Mouse (Mus musculus) cerebellum, adult 11-12 months (tissue): Measurements from ENCODE around the gene Slc17a1.

Source experiments
- DNase-seq: peaks from one replicate; pipeline ENCODE4 v3.0.0; 2022

The Slc17a1 gene

GRCm38 (mm10) chr13:23867405-23867804, at the start of gene Slc17a1:
Gene Slc17a1, plus strand, starts transcription at chr13:23867750.
- no peak for DNase-seq

- no peak for DNase-seq
Measured at GRCm38 (mm10) chr13:23820179-23820940, 47.2 kb upstream of the Slc17a1 start.

DNA sequence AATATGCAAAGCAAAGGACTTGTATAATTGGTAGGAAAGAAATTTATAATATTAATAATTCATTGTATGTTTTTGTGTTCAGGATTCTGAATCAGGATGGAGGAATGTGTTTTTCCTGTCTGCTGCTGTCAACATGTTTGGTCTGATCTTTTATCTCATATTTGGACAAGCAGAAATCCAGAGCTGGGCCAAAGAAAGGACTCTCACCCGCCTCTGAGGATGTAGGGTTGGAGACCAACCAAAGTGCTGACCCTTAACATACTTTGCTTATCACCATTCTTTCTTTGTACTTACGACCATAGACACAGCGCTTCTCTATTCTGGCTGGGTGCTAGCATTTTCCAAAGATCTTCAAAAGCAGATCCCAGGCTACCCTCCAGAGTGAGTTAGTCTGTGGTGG, 45.3 kb upstream of the Slc17a1 start:
- no peak for DNase-seq

GRCm38 (mm10) chr13:23826606-23827005, 40.9 kb upstream of the Slc17a1 start:
- DNase-seq, result no peak

DNA sequence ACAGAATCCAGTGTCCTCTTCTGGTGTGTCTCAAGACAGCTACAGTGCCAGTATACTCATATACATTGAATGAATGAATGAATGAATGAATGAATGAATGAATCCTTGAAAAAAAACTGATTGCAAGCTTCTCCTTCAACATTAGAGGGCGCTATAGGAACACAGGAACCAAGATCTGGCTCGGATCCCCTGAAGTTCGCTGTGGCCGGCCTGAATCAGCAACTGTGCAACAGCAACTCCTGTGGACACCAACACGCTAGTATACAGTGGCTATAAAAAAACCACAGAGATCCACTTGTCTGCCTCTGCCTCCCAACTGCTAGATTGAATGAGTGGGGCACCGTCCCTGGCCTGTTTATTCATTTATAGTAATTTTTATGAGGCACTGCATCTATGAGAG, 34.5 kb upstream of the Slc17a1 start:
- no peak for DNase-seq

GRCm38 (mm10) chr13:23834836-23835235, 32.7 kb upstream of the Slc17a1 start:
- no peak for DNase-seq

DNA sequence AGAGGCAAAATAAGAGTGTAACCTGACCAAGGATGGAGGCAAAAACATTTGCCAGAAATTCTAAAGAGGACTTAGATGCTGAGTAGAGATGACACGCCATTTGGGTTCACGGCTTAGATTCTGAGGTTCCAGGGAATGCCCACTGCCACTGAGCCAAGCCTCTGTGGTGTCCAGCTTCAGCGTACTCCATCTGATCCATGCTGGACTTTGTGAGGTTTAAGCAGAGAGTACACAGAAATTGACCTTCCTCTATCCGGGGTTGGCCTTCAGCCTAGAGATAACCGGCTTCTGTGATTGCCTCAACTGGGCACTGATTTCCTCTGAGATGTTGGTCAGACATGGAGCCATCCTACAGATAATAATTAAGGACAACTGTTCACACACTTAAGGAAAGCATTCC, 30.9 kb upstream of the Slc17a1 start:
- no peak for DNase-seq

DNA sequence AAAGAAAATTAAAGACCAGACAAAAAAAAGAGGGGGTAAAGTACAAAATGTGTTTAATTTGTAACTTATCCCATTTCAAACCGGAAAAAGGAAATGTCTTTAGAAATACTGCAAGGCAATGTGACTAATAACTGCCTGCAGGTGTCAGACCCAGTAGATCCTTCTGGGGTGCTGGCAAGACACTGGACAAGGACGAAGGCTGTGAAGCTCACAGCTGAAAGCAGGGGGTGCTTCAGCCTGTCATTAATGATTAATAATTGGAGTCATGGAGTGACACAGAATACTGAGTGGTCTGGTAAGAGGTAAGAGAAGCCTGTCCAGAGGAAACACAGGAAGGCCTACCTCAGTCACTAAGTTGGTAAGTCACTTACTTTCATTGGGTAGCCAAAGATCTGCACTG, 28.2 kb upstream of the Slc17a1 start, which contains the start of gene Slc17a3:
TSS of gene Slc17a3 (plus strand) at position 127 of the 400 bp plus-strand sequence.
- DNase-seq, result no peak

DNA sequence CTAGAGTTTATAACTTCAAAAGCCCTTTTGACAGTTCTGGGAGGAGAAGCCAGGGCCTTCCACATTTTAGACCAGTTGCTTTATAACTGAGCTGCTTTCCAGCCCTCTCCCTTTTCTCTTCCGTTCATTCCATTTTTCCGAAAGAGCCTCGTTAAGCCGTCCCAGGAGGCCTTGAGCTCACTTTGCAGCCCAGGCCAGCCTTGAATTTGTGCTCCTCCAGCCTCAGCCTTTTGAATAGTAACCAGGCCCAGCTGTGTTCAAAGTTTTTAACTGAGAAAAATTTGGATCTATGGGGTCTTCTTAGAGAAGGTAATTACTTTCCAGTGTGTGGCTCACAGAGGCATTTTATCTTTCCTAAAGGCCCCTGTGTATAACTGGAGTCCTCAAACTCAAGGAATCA, 21.7 kb upstream of the Slc17a1 start:
- no peak for DNase-seq

GRCm38 (mm10) chr13:23849299-23849698, 18.3 kb upstream of the Slc17a1 start:
- no peak for DNase-seq

DNA sequence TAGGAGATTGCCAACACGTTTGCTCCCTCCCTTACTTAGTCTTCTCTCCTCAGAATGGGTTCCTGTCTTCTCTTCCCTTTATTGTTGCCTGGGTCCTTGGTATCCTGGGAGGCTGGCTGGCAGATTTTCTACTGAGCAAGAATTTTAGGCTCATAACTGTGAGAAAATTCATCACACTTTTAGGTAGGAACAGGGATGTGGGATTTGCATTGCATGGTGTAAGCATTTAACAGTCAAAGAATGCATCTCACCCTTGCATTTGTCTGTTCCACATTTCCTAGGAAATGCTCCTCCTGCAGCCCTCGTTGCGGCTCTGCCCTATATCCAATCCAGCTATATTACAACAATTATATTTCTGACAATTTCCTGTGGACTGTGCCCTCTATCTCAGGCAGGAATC, 11.1 kb upstream of the Slc17a1 start:
- DNase-seq, result no peak

GRCm38 (mm10) chr13:23861815-23862214, 5.7 kb upstream of the Slc17a1 start:
- no peak for DNase-seq

- no peak for DNase-seq
Measured at GRCm38 (mm10) chr13:23864711-23865110, 2.8 kb upstream of the Slc17a1 start.

DNA sequence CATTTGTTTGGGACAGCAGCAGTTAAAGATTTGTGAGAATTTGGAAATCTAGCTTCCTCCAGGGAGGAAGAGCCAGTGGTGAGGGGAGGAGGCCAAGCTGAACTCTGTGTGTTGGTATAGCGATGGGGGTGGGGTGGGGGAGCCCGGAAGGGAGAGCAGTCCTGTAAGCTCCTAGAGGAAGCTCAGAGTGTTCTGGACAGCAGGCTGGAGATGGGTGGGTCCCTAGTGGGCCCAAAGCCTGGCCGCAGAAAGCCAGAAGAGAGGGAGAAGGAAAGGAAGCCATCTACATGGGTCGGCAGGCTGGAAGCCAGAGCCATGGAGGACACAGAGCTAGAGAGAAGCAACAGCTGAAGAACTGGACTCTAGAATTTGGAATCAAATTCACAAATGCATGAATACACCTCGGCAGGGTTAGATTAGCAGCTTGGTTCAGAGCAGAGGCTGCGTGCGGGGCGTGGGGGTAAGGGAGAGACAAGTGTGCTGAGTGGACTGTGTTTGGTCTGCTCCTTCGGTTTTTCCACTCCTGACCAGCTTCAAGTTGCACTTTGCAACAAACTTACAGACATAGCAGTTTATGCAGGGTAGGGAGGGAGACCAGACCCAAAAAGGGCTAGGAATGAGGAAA, 1.4 kb upstream of the Slc17a1 start:
- DNase-seq, result no peak

GRCm38 (mm10) chr13:23867000-23867399, 550 bp upstream of the Slc17a1 start:
- no peak for DNase-seq

GRCm38 (mm10) chr13:23868790-23869533, 1.4 kb downstream of the Slc17a1 start:
- DNase-seq, result no peak

DNA sequence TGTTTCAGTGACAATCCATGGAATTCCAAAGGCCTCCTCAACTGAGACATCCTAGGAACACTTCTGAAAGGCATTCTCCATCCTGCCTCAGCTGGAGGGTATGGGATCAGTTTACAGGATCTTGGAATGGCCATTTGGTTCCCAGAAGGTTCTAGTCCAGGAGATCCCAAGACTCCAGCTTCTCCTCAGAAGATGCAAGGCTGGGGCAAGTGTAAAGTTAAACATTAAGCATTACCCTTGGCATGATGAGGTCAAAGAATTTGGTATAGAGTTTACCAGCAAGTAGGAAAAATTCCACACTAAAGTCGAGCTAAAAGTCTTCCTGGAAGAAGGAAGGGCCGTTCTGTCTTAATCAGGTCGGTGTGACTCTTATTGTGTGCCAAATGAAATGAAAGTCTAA, 2.4 kb downstream of the Slc17a1 start:
- no peak for DNase-seq

GRCm38 (mm10) chr13:23873141-23873540, 5.6 kb downstream of the Slc17a1 start:
- DNase-seq, result no peak

DNA sequence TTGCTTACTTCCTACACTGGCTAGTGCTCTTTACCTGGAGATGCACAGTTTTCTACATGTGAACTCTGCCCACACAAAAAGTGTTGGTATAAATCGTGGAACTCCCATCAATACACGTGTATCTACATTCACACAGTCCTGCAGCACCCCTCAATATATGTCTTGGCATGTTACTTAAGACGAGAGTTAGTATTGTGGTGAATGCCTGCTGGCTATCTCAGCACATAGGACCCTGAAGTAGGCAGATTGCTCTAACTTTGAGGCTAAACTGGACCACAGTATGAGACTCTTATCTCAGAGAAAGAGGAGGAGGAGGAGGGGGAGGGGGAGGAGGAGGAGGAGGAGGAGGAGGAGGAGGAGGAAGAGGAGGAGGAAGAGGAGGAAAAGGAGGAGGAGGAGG, 11.6 kb downstream of the Slc17a1 start:
- DNase-seq, result no peak

DNA sequence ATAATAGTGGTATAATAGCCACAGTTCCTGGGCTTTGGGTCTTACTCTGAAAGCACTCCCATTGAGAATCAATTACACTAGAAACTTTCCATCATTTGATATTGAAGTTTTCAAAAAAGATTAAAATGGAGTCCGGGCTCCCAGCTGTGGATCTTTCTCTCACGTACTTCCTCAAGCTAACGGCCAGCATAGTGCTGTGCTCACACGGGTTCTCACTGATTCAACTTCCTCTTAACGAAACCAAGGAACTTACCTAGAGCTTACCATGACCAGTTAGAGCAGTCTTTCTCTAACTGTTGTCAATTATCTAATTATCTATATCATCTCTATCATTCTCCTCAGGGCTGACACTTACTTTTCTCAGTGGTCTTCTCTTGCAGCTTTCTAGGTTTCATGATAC, 12.1 kb downstream of the Slc17a1 start:
- DNase-seq, result no peak

GRCm38 (mm10) chr13:23885540-23885939, 18.0 kb downstream of the Slc17a1 start:
- no peak for DNase-seq

DNA sequence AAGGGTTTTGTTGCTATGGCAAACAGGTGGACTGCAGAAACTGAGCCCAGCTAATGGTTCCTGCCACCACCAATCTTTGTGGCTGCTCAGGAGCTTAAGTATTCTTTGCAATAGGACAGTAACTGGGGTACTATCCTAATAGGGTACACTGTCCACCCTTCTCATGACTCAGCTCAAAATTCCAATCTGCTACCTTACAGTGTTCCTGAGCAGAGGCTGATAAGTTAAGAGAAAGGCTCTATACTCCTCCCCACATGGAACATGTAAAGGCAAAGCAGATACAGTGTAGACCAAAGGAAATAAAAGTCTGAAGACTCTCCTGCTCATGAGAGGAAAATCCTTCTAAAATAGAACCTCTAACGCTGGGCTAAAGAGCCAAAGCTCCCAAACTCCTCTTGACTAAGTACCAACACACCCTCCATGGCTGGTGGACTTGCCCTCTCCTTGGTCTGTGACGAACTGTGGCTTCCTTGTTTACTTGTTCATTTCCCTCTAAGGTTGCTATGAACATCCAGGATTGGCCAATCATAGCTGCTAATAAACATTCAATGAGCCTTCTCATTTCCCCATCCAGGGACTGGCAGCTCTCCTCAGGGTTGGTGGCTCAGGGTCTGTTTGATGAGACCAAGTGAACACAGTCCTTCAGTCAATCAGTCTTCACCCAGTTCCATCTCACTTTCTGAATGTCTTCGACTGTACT, 19.6 kb downstream of the Slc17a1 start:
- no peak for DNase-seq

GRCm38 (mm10) chr13:23889011-23889605, 21.6 kb downstream of the Slc17a1 start:
- DNase-seq, result no peak
